Mouse (Mus musculus) ovary, postnatal 14 days (tissue): ENCODE measurements around the gene Gpr75.

Experiments used
- DNase-seq: peaks from one replicate; pipeline ENCODE4 v3.0.0; 2022; ENCODE audit warnings: low spot score

Gpr75 gene

DNA sequence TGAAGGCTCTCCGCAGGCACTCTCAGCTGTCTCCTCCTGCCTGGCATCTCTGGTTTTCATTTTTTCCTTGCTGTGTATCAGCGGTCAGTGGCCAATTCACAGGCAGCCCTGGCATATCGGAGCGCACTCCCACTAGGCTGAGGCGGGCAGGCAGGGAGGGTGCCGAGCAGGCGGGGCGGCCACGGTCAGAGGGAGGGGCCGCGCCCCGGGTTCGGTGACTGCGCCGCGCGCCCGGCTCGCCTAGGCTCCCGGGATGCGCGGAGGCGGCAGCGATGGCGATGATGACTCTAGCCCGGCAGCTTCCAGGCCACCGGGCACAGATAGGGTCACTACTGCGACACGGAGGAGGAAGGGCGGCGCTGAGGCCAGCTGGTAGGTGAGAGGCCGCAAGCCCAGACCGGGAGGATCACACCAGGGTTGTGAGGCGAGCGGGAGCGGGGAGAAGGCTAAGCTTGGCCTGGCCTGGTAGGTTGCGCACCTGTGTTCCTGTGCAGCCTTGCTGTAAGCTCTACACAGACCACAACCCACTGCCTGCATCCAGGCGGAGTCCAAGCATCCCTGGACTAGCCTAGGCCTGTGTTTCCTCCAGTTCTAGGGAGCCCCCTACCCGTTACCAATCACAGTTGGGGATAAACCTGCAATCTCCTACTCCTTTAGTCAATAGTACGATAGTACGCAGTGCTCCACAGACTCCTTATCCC is at the start of gene Gpr75, which contains the start of gene Asb3:
TSS of gene Gpr75 (plus strand) at position 188 of the 701 bp plus-strand sequence.
TSS of gene Asb3 (plus strand) at position 246 of the 701 bp plus-strand sequence.
- DNase-seq = peak; percentile 18

DNA sequence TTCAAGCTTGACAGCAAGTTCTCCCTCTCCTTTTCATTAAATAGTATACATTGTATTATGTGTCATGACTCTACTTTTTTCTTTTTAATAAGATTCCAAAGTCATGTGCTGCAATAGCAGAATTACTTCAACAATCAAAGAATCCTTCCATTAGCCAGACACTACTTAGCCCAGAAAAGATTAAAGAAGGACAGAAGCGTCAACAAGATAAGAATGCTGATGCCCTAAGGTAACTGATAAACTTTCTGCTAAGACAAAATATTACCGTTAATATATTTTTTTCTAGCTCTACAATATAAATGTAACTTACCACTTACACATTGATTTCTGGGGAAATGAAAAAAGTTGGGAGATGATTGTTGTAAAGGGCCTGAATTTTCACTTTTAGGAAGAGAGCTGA is 46.4 kb upstream of the Gpr75 start:
- no peak for DNase-seq

DNA sequence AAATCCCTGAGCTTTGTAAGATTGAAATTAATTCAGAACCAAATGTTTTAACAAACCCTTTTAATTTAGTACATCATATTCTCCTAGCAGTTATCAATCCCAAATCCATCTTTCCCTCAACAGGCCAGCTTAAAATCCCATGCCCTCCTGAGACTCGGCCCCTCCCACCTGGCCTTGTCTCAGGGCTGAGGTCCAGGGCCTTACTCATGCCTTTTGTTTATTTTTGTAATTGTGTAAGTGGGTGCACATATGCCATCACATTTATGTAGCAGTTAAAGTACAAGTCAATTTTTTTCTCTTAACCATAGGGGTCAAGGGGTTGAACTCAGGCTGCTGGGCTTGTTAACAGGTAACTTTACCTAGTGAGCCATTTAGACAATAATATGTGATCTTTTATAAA is 40.8 kb upstream of the Gpr75 start:
- DNase-seq = no peak

DNA sequence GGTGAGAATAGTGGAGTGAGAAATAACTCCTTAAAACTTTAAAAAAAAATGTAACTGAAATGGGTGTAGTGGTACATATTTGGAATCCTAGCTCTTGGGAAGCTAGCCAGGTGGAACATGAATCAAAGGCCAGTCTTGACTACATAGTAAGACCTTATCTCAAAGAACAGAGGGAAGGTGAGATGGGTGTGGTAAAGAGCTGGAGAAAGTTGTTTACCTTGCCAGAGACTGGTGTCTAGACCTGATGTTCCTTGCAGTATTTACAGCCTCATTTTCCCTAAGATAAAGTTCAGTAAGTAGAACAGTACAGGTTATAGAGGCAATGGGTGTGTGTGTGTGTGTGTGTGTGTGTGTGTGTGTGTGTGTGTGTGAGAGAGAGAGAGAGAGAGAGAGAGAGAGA is 12.7 kb upstream of the Gpr75 start:
- DNase-seq = no peak

DNA sequence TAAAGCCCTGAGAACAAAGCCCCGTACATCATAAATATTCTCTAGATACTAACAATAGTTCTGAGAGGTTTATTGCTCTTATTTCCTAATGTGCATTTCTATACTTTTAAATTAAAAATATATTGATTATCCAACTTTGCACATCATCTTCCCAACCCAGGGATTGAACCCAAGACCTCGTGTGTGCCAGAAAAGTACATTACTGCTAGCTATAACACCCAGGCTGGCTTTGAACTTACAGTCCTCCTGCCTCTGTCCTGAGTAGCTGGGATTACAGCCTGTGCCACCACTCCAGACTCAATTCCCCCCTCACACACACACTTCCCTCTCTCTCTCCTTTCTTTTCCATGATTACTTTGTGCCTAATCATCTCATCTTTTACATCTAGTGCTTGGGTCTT is 3.0 kb downstream of the Gpr75 start:
- no peak for DNase-seq

DNA sequence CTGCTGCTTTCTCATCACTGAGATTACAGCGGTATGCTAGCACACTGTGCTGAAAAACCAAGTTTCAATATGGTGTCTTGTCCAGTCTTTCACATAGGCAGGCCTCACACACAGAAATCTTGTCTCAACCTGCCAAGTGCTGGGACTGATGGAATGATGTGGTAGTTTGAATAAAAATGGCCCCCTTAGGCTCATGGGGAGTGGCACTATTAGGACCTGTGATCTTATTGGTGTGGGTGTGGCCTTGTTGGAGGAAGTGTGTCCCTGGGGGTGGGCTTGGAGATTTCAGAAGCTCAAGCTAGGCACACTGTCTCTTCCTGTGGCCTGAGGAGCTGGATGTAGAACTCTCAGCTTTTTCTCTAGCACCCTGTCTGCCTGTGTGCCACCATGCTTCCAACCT is 11.0 kb downstream of the Gpr75 start:
- DNase-seq = no peak

DNA sequence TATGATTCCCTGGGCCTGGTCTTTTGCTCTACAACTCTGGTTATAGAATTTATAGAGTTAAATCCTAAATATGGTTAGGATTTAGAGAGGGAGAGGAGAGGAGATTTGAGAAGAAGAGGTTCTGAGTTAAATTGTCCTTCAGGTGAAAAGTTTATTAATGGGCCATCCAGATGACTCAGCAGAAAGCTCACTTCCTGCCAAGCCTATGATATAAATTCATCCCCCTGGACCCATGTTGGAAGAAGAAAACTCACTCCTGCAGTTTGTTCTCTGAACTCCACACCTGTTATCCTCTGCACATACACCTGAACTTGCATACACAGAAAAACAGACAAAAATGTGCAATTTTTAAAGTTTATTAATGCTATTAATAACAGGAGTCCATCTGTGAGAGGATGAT is 14.2 kb downstream of the Gpr75 start:
- no peak for DNase-seq

DNA sequence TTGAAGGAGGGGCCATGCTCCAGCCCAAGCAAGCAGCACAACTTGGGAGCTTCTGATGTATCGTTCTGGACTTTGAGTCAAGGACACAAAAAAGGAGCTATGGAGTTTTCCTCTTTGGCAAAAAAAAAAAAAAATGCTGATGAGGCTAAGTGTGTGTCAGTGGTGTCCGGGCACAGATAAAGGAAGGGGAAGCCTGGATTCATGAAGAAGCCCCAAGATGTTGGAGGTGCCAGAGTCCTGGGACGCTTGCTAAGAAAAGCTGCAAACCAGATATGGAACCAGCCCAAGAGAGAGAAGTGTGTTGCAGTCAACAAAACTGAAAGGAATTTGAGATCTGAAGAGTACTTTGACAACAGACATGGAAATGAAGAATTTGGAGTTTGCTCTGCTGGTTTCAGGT is 27.2 kb downstream of the Gpr75 start:
- no peak for DNase-seq

DNA sequence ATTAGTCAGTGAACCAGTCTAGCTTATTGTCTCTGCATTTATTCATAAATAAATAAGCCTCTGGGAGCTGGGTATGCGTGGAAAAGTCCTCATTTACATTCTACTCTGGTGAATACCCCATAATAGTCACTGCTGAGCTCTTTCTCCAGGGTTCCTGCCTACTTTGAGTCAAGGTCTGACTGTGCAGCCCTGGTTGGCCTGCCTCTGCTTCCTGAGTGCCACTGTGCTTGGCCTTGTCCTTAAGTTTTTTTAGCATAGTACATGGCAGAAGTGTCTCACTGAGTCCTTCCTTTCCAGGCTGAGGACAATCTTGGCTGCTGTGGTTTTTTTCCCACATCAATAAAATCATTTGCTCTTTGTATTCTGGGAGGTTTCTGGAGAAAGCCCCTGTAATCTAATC is 35.5 kb downstream of the Gpr75 start:
- no peak for DNase-seq

DNA sequence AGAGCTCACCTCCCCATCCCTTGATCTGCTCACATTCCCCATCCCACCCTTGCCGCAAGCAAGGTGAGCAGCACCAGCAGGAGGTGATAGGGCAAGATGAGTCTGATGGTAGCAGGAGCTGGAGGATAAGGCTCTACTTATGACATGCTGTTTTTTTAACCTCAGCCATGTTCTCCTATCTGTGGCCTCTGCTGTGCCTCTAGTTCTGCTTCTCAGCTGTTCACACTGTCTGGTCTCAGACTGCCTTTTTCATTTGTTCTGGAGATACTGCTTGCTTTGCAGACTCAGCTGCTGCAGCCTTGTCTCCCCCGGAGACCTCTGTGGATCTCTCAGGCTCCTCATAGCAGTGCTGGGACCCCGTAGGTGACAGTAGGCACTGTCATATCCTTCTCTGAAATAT is 38.1 kb downstream of the Gpr75 start:
- no peak for DNase-seq

DNA sequence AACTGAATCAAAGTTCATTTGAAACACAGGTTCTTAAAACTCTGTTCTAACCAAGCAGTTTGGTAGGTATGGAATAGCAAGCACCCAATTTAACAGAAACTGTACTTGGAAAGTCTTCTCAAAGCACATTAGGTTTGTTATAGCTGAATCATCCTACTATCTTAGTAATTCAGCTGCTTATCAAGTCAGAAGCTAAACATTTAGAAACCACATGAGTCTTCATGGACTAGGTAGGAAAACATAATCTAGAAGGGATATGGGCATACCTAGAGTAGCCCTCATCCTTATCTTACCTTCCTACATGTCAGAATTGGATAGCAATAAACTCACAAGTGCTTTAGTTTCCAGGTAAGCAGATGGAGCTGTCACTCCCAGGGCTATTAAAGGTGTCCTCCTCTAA is 42.9 kb downstream of the Gpr75 start:
- DNase-seq = no peak

DNA sequence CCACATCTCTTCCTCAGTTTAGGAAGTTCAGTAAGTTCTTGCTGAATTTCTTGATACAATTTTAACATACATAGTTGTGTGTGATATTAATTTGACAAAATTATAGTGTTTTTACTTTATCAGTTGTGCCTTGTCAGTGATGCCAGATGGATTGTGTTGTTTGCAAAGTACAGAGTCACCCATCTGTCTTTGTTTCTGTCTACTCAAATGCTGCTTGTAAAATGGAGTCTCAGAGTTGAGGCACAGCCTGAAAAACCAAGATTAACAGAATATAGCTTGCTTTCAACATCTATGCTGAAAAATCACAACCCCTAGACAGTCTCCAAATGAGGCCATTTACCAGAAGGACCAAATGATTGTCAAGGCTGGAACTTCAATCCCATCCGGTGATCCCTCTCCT is 43.3 kb downstream of the Gpr75 start:
- no peak for DNase-seq
